Mouse (Mus musculus): ENCODE data around the gene Trpv4.

DNA sequence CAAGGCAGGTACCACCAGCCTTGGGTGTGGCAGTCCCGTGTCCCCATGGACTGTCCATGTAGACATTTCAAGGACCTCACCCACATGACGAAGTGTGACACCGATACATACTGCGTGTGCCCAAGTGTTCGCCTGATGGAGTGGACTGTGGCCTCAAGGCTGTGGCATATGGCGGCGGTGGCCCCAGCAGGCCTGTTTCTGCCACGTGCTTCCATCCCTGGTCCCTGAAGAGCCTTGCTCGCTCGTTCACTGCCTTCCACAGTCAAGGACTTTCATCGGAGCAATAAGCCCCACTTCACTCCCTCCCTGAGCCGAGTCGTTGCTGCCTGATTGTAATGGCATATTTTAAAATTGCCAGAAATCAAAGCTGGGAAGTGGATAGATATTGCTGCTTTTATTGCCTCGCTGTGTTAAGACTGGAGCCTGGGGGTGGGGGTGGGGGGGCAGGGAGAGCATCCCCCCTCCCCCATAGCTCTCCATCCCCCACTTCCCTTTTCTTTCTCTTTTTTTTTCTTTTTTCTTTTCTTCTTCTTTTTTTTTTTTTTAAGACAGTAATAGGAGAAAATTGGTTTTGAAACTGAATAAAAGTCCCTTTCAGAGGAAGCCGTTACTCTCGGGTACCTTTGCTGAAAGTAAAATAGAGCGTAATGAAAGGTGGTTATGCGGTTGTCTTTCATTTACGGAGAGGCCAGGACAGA is 65.6 kb downstream of the Trpv4 start:
- TF ChIP-seq POLR2A (IDR thresholded peaks at IDR 0.05; ENCODE audit: low read depth, low read length) (no peak), CTCF (conservative IDR thresholded peaks at IDR 0.05; ENCODE audit: insufficient read depth, insufficient read length, low read depth, low read length) (no peak)

All from kidney, adult 2 months (tissue).